Mouse (Mus musculus) forelimb bud, embryonic 11.5 days (tissue): ENCODE data around the gene Frk.
"Not testable (repeated sequence)": the region's sequence is repeated elsewhere in the genome, so short reads cannot be mapped to it uniquely, and the experiment has no call there.

ENCODE experiments used
- DNase-seq: peaks from one replicate; pipeline ENCODE4 v3.0.0-alpha.2; 2012; ENCODE audit warnings: low read depth, low spot score

Frk gene

DNA sequence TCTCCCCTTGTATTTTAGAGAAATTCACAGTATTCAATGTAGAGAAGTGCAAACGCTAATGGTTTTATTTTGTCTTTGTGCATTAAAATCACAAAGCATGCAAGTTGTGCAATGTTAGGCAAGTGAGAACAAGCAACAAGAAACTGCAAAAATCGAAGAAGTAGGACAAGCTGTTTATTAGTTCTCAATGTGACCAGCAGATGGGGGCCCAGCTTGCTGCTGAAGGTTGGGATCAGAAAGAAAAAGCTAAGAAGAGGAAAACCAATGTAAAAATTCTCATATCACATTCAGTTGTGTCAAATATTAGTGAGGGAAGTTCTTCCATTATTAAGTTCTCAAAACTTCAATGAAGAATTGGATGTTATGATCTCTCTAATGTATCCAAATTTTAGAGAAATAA lies 134.0 kb downstream of the Frk start:
- no peak for DNase-seq

DNA sequence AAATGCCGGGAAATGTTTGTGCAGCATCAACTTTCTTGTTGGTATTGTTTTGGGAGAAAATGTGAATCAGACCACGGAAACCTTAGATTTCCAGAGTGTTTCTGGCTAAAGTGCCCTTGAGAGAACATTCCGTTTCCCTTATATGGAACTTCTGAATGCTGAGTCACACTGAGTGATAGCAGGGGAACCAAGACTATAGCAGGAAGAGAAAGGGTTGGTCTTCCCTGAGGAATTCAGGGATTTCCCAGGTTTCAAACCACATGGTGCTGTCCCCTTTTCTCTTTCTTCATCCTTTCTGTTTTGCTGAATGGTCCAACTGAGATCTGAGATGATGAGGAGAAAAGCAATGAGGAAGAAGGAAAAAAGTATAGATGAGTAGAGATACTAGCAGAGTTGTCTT lies 135.3 kb downstream of the Frk start:
- DNase-seq, result no peak

DNA sequence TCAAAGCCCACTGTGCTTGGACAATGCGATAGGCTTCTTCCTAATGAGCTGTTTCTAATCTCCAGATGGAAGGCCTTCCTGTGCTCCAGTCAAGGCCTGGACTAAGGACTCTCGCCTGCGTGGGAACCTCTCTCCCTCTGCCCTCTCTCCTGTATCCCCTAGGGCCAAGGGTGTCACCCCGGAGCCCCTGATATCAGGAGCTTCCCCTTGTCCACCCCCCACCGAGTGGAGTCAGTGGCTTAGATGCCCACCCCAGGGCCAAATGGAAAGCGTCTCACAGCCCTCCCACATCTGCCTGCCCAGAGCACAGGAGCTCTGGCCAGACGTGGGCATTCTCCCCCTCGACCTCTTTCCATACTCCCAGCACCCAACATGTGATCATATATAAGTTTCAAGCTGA lies 137.3 kb downstream of the Frk start:
- not testable (repeated sequence) for DNase-seq

DNA sequence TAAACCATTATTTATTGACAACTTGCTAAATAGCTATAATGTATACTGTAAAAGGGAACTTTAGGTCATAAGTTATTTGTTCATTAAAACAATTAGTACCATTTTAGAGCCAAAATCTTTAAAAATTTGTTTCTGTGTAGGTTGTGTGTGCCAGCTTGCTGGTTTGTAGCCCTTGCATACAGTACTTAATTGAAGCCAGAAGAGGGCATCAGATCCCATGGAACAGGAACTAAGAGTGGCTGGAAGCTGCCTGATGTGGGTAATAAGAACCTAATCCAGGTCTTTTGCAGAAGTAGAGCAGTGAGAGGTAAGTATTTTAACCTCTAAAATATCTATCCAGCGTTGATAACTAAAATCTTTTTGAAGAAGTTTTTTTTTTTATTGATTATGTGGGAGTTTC lies 155.0 kb downstream of the Frk start:
- DNase-seq, result no peak
